Mouse (Mus musculus) ES-Bruce4 (cell line): ENCODE data around the gene Mtx2. TPM values are rescaled to one million over a fixed set of nuclear protein-coding genes. Genes with fewer than 3 reads are reported as not detected.

ENCODE experiments used
- H3K27ac ChIP-seq: 2 replicates; pipeline ENCODE4 v1.5.1; 2012; ENCODE audit warnings: low read length, inconsistent platforms; ENCODE audit not compliant: insufficient read depth
- H3K27me3 ChIP-seq: 2 replicates; pipeline ENCODE4 v1.6.1; 2012; ENCODE audit warnings: mild to moderate bottlenecking, low read length, inconsistent platforms; ENCODE audit not compliant: control insufficient read depth, poor library complexity, insufficient read depth, severe bottlenecking
- H3K36me3 ChIP-seq: 2 replicates; pipeline ENCODE4 v1.6.1; 2012; ENCODE audit warnings: inconsistent platforms, mild to moderate bottlenecking, low read length, moderate library complexity; ENCODE audit not compliant: control insufficient read depth, poor library complexity, insufficient read depth, severe bottlenecking
- H3K4me1 ChIP-seq: one replicate; pipeline ENCODE4 v1.8.1; 2011; ENCODE audit warnings: low read length; ENCODE audit not compliant: control insufficient read depth, insufficient read depth
- H3K4me3 ChIP-seq: 2 replicates; pipeline ENCODE4 v1.5.1; 2011; ENCODE audit warnings: low read depth, mild to moderate bottlenecking, low read length
- H3K9ac ChIP-seq: 2 replicates; pipeline ENCODE4 v1.6.1; 2012; ENCODE audit warnings: low read depth, mild to moderate bottlenecking, inconsistent platforms; ENCODE audit not compliant: poor library complexity, severe bottlenecking
- H3K9me3 ChIP-seq: replicated peaks from 2 replicates; pipeline ENCODE4 v1.6.1; 2012; ENCODE audit warnings: mild to moderate bottlenecking, low read length, inconsistent platforms; ENCODE audit not compliant: control insufficient read depth, poor library complexity, insufficient read depth, severe bottlenecking
- CTCF ChIP-seq: IDR thresholded peaks from one replicate; pipeline ENCODE4 v1.8.1; 2011; ENCODE audit warnings: low read depth, low read length
- EP300 ChIP-seq: IDR thresholded peaks from 2 replicates; pipeline ENCODE4 v1.6.1; 2011; ENCODE audit warnings: low read depth, low read length; ENCODE audit not compliant: insufficient read depth
- POLR2A ChIP-seq: IDR thresholded peaks from one replicate; pipeline ENCODE4 v1.8.1; 2011; ENCODE audit warnings: low read length; ENCODE audit not compliant: insufficient read depth
- polyA plus RNA-seq: library from polyadenylated mRNA; stranded (reverse); fragments of >200 nt; gene quantifications from 2 replicates; pipeline ENCODE4 v1.2.4, GENCODE M21; 2011; ENCODE audit warnings: low read depth; ENCODE audit not compliant: missing spikeins, insufficient read depth, insufficient read length

The Mtx2 gene
- 53.8 and 58.0 TPM in 2 replicates for polyA plus RNA-seq

DNA sequence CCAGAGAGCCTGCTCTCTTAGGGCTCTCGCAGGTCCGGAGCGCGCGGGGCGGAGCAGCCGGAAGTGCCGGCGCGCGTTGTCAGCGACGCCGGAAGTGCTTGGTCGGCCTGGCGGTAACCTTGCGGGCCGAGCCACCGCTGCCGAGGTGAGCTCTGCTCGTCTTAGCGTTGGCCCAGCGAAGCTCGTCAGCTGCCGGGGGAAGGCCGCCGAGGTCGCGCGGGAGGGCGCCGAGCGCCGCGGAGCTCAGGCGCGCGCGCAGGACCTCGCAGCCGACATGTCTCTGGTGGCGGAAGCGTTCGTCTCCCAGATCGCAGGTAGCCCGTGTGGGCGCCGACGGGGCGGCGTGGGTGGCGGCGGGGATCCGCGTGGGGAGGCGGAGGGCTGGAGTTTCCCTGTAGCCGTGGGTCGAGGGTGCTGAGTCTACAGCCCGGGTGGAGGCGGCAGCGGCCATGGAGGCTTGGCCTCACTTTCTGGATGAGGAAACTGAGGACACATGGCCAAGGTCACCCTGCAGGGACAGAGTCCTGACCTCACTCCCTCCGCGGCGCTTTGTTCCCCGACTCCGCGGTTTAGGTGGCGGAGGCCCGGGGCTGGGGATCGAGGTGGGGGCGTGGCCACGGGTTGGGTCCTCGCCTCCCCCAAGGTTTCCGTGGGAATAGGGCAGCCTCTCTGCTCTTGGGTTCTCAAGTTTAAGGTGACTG, at the start of gene Mtx2:
TSS of gene Mtx2 (plus strand) at position 74 of the 701 bp plus-strand sequence.
- Histone ChIP-seq H3K27ac (no peak within 1 kb of the TSS), H3K9ac (peak within 1 kb of the TSS; percentile 87), H3K27me3 (no peaks in the 10 kb centered on the region), H3K4me1 (peaks cover 2% of the 10 kb centered on the region), H3K4me3 (peak within 1 kb of the TSS; percentile 84), H3K36me3 (no peaks in the 10 kb centered on the region), H3K9me3 (no peaks in the 10 kb centered on the region)
- TF ChIP-seq CTCF (no peak), POLR2A (peak; percentile 10), EP300 (no peak)

DNA sequence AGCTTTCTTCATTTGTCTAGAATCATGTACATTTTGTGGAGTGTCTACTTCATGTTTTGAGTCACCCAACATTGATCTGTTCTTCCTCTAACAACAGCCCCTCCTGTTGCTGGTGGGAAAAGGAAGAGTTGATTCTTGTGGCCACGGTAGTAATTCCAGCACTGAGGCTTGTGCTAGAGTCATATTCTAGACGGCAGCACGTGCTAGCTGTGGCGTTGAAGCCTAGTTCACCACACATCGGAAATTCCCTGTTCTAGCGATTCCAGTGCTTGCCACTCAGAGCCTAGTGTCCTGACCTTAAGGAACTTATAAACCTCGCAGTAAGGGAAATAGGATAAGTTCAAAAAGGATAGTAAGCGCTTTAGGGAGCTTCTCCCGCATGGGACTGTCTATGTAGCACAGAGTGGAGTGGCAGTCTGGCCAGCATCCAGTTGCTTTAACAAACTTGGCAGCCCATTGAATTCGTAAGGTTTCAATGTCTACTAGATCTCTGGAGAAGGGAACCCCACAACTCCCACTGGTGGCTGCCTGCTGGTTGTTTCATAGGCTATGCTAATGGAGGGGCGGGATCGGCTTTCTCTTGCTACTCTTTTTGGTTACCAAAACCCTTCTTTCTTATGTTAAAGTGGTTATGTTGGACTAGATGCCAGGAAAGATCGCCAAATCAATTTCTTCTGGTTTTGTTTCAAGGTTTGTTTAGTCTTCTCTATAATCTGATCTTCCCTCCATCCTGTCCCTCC, 47.9 kb upstream of the Mtx2 start:
- no peaks in the 10 kb centered on the region for H3K27me3 ChIP-seq
- no peak overlapping the region for H3K27ac ChIP-seq
- H3K4me3 ChIP-seq: no peak overlapping the region
- H3K4me1 ChIP-seq: no peaks in the 10 kb centered on the region
- no peaks in the 10 kb centered on the region for H3K36me3 ChIP-seq
- H3K9me3 ChIP-seq: no peaks in the 10 kb centered on the region
- no peak overlapping the region for H3K9ac ChIP-seq
- TF ChIP-seq CTCF (no peak), POLR2A (no peak), EP300 (no peak)

DNA sequence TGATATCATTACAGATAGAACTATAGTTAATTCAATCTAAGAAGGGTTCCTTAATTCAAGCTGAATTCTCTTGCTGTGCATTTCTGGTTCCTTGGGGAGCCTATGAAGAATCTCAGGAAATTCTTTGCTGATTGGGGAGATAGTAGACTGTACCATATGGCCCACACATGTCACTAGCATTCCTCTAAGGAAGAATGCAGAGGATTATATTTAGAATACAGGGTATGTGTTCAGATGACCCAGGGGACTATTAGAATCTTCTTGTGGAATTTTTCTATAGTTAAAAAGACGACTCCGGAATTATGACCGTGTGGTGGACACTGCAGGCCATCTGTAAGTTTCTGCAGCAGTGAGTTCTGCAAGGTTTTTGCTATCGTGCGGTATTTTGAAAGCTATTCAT, 44.2 kb upstream of the Mtx2 start:
- Histone ChIP-seq H3K4me1 (no peaks in the 10 kb centered on the region), H3K27ac (no peak overlapping the region), H3K4me3 (no peak overlapping the region), H3K36me3 (no peaks in the 10 kb centered on the region), H3K27me3 (no peaks in the 10 kb centered on the region), H3K9ac (no peak overlapping the region), H3K9me3 (no peaks in the 10 kb centered on the region)
- TF ChIP-seq POLR2A (no peak), EP300 (no peak), CTCF (no peak)

DNA sequence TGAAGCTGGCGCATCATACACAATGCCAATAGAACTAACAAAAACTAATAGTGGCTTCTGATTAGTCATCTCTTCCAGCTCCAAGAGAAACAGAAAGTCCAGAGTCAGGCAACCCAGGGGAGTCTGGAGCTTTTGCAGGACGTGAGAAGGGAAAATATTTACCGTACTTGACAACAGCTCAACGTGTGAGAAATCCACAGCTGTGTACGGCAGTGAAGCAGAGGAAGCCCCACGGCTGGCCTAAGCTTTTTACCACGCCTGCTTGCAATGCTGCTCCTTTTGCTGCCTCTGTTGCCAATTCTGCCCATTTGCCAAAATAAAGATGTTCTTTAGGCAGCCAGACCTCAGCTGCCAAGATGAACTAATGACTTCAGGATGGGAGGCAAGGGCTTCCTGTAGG, 30.1 kb upstream of the Mtx2 start:
- Histone ChIP-seq H3K4me1 (no peaks in the 10 kb centered on the region), H3K4me3 (no peak overlapping the region), H3K9ac (no peak overlapping the region), H3K36me3 (no peaks in the 10 kb centered on the region), H3K9me3 (no peaks in the 10 kb centered on the region), H3K27ac (no peak overlapping the region), H3K27me3 (no peaks in the 10 kb centered on the region)
- TF ChIP-seq CTCF (no peak), EP300 (no peak)

DNA sequence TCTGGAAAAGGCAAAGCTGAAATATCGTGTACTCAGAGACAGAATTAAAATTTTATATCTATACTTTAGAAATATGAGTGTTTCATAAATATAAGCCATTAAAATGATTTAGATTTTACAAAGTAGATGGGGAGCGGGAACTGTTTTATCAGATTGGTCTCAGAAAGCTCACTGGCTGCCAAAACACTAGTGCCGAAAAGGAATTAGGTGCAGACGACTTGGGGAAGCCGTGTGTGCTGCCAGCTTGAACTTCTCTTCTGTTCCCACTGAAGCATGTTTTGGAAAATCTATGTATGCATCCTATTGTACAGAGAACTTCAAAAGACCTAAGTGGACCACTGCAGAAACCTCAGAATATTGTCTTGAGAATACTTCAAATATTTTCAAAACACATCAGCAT, 17.2 kb upstream of the Mtx2 start:
- Histone ChIP-seq H3K36me3 (no peaks in the 10 kb centered on the region), H3K9ac (no peak overlapping the region), H3K27ac (no peak overlapping the region), H3K4me3 (no peak overlapping the region), H3K9me3 (no peaks in the 10 kb centered on the region), H3K4me1 (no peaks in the 10 kb centered on the region), H3K27me3 (no peaks in the 10 kb centered on the region)
- TF ChIP-seq EP300: no peak
- no peak for TF ChIP-seq CTCF
- no peak for TF ChIP-seq POLR2A

DNA sequence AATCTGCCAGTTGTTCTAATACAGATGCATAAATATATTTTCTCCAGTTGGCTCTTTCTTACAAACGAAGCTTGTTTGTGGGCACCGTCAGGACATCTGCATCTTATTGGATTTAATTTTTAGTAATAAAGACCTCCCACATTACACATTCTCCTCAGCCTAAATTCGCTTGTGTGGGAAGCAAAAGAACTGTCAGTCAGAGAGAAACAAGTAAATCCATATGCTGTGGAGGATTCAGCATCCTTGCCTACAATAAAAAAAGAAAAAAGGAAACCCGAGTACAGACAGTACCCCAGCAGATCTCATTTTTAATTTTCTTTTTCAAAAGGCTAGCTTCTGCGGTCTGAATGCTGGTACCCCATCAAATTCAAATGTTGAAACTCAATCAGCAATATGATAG, 2.9 kb upstream of the Mtx2 start:
- Histone ChIP-seq H3K9me3 (no peaks in the 10 kb centered on the region), H3K27me3 (no peaks in the 10 kb centered on the region), H3K36me3 (no peaks in the 10 kb centered on the region), H3K4me1 (peaks cover 2% of the 10 kb centered on the region), H3K4me3 (no peak overlapping the region), H3K27ac (no peak overlapping the region), H3K9ac (no peak overlapping the region)
- TF ChIP-seq POLR2A (no peak), CTCF (no peak), EP300 (no peak)
